24 mouse cellular contexts compared by ENCODE assay signal in genomic region chr9:90035794-90036193, GRCm38 (mm10). TPM values are rescaled to one million over a fixed set of nuclear protein-coding genes. Genes with fewer than 3 reads are reported as not detected.
A peak's percentile ranks its signal among the peaks of the same experiment; 100 is the strongest.
DNase-seq lines count a peak whose midpoint lies in the region; ATAC-seq and TF ChIP-seq lines count a peak whose summit lies in the region.
"Had no signal": no experiment of that assay in that cellular context is flagged by ENCODE, and none has a peak within 500 bp of the region (broad histone marks: within the 10 kb centered on the region; RNA-seq: fewer than 3 reads in every experiment).

No protein-coding gene starts in this region.

- no peaks in the 10 kb centered on the region for H3K36me3 ChIP-seq in lung, embryonic 14.5 days (ENCODE audit: insufficient read depth)
- no peaks in the 10 kb centered on the region for H3K36me3 ChIP-seq in stomach, embryonic 16.5 days (ENCODE audit: control insufficient read depth, insufficient read depth, low read length)
- H3K36me3 ChIP-seq in hindbrain, embryonic 10.5 days: no peaks in the 10 kb centered on the region
- H3K36me3 ChIP-seq: embryonic facial prominence, embryonic 12.5 days; heart, embryonic 13.5 days; hindbrain, embryonic 12.5 days; limb, embryonic 13.5 days; liver, embryonic 12.5 days; neural tube, embryonic 15.5 days had no signal

- H3K27ac ChIP-seq in lung, embryonic 14.5 days (ENCODE audit: low read depth): peak overlapping the region; percentile 61; the same call in 1 of the 2 replicates
- no peak overlapping the region for H3K27ac ChIP-seq in stomach, embryonic 16.5 days (ENCODE audit: low read length)
- H3K27ac ChIP-seq in hindbrain, embryonic 10.5 days: no peak overlapping the region
- H3K27ac ChIP-seq: embryonic facial prominence, embryonic 12.5 days; forebrain, embryonic 13.5 days; heart, embryonic 13.5 days; hindbrain, embryonic 12.5 days; limb, embryonic 13.5 days; liver, embryonic 12.5 days; macrophage; neural tube, embryonic 15.5 days had no signal

- H3K4me2 ChIP-seq in lung, embryonic 14.5 days: no peak overlapping the region
- no peak overlapping the region for H3K4me2 ChIP-seq in stomach, embryonic 16.5 days (ENCODE audit: low read depth, low read length)
- H3K4me2 ChIP-seq: embryonic facial prominence, embryonic 12.5 days; forebrain, embryonic 13.5 days; heart, embryonic 13.5 days; hindbrain, embryonic 12.5 days; limb, embryonic 13.5 days; liver, embryonic 12.5 days; midbrain, embryonic 11.5 days; neural tube, embryonic 15.5 days had no signal

- WGBS in lung, embryonic 14.5 days: 68% methylated on average over 3 of the region's 3 CpGs
- 76% methylated on average over 3 of the region's 3 CpGs for WGBS in stomach, embryonic 16.5 days
- 94% methylated on average over 3 of the region's 3 CpGs for WGBS in hindbrain, embryonic 10.5 days

- peak; percentile 14 to 27 for DNase-seq in urinary bladder, adult 18-20 months (ENCODE audit: low spot score in 2 of 2)
- DNase-seq in urinary bladder, postnatal 36 days (ENCODE audit: low spot score in 2 of 2): no peak
- peak; percentile 53 for DNase-seq in lung, embryonic 14.5 days
- peak; percentile 88 for DNase-seq in lung, postnatal 25 days (ENCODE audit: low spot score)
- no peak for DNase-seq in embryo, embryonic 11 days
- DNase-seq in hindbrain, embryonic 10.5 days (ENCODE audit: low spot score): no peak
- DNase-seq: adrenal gland, postnatal 25 days; cerebellum, adult 8-10 months; heart, postnatal 14 days; kidney, adult 2 months; kidney, postnatal 10 days; right cerebral cortex, adult 18-20 months had no signal

- no peak overlapping the region for H3K9ac ChIP-seq in lung, embryonic 14.5 days
- H3K9ac ChIP-seq in stomach, embryonic 16.5 days (ENCODE audit: low read length): no peak overlapping the region
- H3K9ac ChIP-seq: embryonic facial prominence, embryonic 12.5 days; forebrain, embryonic 13.5 days; heart, embryonic 13.5 days; hindbrain, embryonic 12.5 days; limb, embryonic 13.5 days; liver, embryonic 12.5 days; neural tube, embryonic 15.5 days had no signal

- no peaks in the 10 kb centered on the region for H3K9me3 ChIP-seq in lung, embryonic 14.5 days (ENCODE audit: low read depth, low read length)
- no peaks in the 10 kb centered on the region for H3K9me3 ChIP-seq in stomach, embryonic 16.5 days (replicated peaks; ENCODE audit: control insufficient read depth, low read length)
- no peaks in the 10 kb centered on the region for H3K9me3 ChIP-seq in hindbrain, embryonic 10.5 days
- H3K9me3 ChIP-seq: embryonic facial prominence, embryonic 12.5 days; forebrain, embryonic 13.5 days; heart, embryonic 13.5 days; hindbrain, embryonic 12.5 days; limb, embryonic 13.5 days; liver, embryonic 12.5 days; neural tube, embryonic 15.5 days had no signal

- no peak overlapping the region for H3K4me3 ChIP-seq in lung, embryonic 14.5 days (ENCODE audit: low read depth, low read length)
- H3K4me3 ChIP-seq in stomach, embryonic 16.5 days (replicated peaks; ENCODE audit: low read length): no peak overlapping the region
- H3K4me3 ChIP-seq in hindbrain, embryonic 10.5 days: no peak overlapping the region
- H3K4me3 ChIP-seq: embryonic facial prominence, embryonic 12.5 days; erythroblast, embryonic 14.5 days; forebrain, embryonic 13.5 days; heart, embryonic 13.5 days; hindbrain, embryonic 12.5 days; limb, embryonic 13.5 days; liver, embryonic 12.5 days; neural tube, embryonic 15.5 days had no signal

- no peaks in the 10 kb centered on the region for H3K27me3 ChIP-seq in lung, embryonic 14.5 days (ENCODE audit: insufficient read depth, low read length)
- H3K27me3 ChIP-seq in stomach, embryonic 16.5 days (ENCODE audit: control insufficient read depth, insufficient read depth, low read length): no peaks in the 10 kb centered on the region
- no peaks in the 10 kb centered on the region for H3K27me3 ChIP-seq in hindbrain, embryonic 10.5 days (ENCODE audit: insufficient read depth, poor library complexity, severe bottlenecking)
- H3K27me3 ChIP-seq: embryonic facial prominence, embryonic 12.5 days; forebrain, embryonic 13.5 days; heart, embryonic 13.5 days; hindbrain, embryonic 12.5 days; limb, embryonic 13.5 days; liver, embryonic 12.5 days; neural tube, embryonic 15.5 days had no signal

- H3K4me1 ChIP-seq in lung, embryonic 14.5 days (ENCODE audit: insufficient read depth): no peaks in the 10 kb centered on the region
- H3K4me1 ChIP-seq in stomach, embryonic 16.5 days (ENCODE audit: control insufficient read depth, insufficient read depth, low read length): no peaks in the 10 kb centered on the region
- no peaks in the 10 kb centered on the region for H3K4me1 ChIP-seq in hindbrain, embryonic 10.5 days (replicated peaks)
- H3K4me1 ChIP-seq: embryonic facial prominence, embryonic 12.5 days; forebrain, embryonic 13.5 days; heart, embryonic 13.5 days; hindbrain, embryonic 12.5 days; limb, embryonic 13.5 days; liver, embryonic 12.5 days; neural tube, embryonic 15.5 days had no signal

- peak; percentile 74 for ATAC-seq in lung, embryonic 14.5 days (ENCODE audit: insufficient read depth)
- peak; percentile 19; the same call in 1 of the 2 replicates for ATAC-seq in stomach, embryonic 16.5 days (ENCODE audit: insufficient read depth, low FRiP score)
- no peak for ATAC-seq in monocyte, adult 5-6 weeks (replicated peaks; ENCODE audit: insufficient number of reproducible peaks, low FRiP score, low TSS enrichment, poor library complexity, severe bottlenecking)
- ATAC-seq: forebrain, embryonic 13.5 days; liver, embryonic 12.5 days had no signal

- TF ChIP-seq CTCF in lung, embryonic 14.5 days (IDR thresholded peaks at IDR 0.05; ENCODE audit: low read depth): no peak

RNA-seq across cellular contexts. Expression of gene Ctsh, which starts 18.2 kb away (rescaled TPM):
- polyA plus RNA-seq in lung, embryonic 14.5 days (2014; fragmentation: Nextera tagmentation; extraction: Ambion mirVana): 132 and 177 TPM in 2 replicates
- 100 and 121 TPM in 2 replicates for polyA plus RNA-seq in stomach, embryonic 16.5 days (2015; fragmentation: Nextera tagmentation; extraction: Ambion mirVana)
- 6.7 and 12.4 TPM in 2 replicates for polyA plus RNA-seq in hindbrain, embryonic 10.5 days (2016; fragmentation: Nextera tagmentation; extraction: Ambion mirVana)
- total RNA-seq in monocyte, adult 5-6 weeks (2017): 117 to 205 TPM (median 169 TPM) in 3 replicates

Comparison
In these comparisons a context has a peak if more than half of its experiments do, and no peak if none do; other contexts are left out.
1. DNase-seq: peak in urinary bladder, adult 18-20 months (2 of 2), lung, embryonic 14.5 days (single experiment) and lung, postnatal 25 days (single experiment); none in urinary bladder, postnatal 36 days (0 of 2), embryo, embryonic 11 days (single experiment) and hindbrain, embryonic 10.5 days (single experiment).